Mouse (Mus musculus) heart, adult 8-10 months (tissue): Measurements from ENCODE around the gene Ninj2. TPM values are rescaled to one million over a fixed set of nuclear protein-coding genes. Genes with fewer than 3 reads are reported as not detected.

Experiments
- DNase-seq: peaks from one replicate; pipeline ENCODE4 v3.0.0; 2022; ENCODE audit warnings: low spot score
- total RNA-seq, 4 experiments: library from RNA; stranded (reverse); gene quantifications; 2 replicates each; pipeline ENCODE4 v1.2.4; 2022

The Ninj2 gene
- total RNA-seq, 4 experiments from 2014 or later: not detected

DNA sequence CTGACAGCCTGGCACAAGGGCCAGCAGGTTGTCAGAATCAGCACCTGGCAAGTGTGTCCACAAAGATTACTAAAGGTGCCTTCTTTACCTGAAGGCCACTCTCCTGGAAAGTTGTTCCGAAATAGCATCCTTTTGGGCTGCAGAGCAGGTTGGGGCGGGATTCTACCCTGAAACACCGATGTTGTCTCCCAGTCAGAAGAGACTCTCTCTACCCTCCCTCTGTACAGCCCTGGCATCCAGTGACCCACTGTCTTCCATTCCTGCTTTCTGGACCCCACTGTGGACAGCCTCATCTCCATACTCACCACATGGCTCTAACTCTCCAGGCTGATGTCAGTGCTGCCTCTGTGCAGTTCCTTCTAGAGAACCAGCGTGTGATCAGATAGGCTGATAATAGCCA is 82.5 kb downstream of the Ninj2 start:
- no peak for DNase-seq

- no peak for DNase-seq
Measured at GRCm38 (mm10) chr6:120179044-120179755, 86.0 kb downstream of the Ninj2 start.

DNA sequence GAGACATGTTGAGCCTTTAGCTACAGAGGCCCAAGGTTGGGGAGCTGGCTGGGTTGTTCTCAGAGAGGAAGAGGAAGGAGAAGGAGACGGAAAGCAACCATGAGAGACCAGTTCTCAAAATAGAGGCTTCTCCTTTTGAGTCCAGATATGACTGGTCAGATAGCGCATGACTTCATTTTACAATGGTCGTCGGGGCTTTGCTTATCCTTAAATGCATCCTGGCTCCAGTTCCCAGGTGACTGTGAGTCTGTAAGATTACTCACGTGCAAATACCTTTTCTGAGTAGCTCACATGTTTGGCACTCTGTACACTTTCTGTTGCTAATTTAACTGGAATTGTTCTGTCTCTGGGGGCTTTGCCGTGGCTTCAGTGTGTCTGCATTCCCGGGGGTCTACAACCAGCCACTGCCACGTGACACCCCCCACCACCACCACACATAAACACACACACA is 86.6 kb downstream of the Ninj2 start:
- DNase-seq: no peak

- DNase-seq: no peak
Measured at GRCm38 (mm10) chr6:120180492-120180891, 87.3 kb downstream of the Ninj2 start.

GRCm38 (mm10) chr6:120182160-120182559 is 89.0 kb downstream of the Ninj2 start:
- DNase-seq: peak; percentile 55

DNA sequence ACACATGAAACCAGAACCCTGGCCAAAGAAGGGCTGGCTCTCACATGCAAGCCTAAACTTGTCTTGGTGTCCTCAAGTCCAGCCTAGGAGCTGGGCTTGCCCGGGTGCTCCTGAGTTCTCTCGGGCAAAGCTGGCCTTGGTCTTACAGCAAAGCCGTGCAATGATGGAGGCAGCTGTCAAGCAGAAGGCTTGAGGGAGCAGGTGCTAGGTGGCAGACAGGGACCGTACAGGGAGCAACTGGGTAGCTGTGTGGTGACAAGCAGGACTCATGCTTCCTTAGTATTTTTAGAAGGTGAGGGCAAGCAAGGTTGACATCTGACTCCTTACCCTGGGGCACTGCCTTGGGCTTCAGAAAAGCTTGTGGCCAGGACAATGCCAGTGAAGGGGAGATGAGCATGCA is 90.6 kb downstream of the Ninj2 start:
- no peak for DNase-seq

- DNase-seq: no peak
Measured at GRCm38 (mm10) chr6:120185012-120185730, 92.0 kb downstream of the Ninj2 start.

DNA sequence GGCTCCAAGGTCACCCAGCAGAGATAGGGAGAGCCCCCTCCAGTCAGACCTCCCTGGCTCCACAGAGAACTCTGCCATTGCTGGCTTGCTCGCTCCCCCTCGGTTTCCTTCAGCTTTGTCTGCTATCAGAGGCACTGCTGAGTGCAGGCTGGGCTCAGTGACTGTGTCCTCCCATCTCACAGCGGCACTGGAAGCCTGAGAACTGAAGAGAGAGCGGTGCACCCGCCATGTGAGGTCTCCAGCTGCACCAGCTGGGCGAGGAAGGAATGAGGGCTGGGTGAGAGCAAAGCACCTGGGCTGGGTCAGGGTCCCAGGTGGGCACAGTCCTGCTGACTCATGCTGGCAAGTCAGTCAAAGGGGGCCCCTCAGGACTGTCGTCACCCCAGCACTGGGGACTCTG is 92.6 kb downstream of the Ninj2 start:
- DNase-seq: no peak

GRCm38 (mm10) chr6:120186594-120186993 is 93.4 kb downstream of the Ninj2 start:
- DNase-seq: no peak

- DNase-seq: no peak
Measured at GRCm38 (mm10) chr6:120187587-120188176, 94.5 kb downstream of the Ninj2 start.

GRCm38 (mm10) chr6:120188376-120189235 is 95.5 kb downstream of the Ninj2 start:
- DNase-seq: peak; percentile 53

DNA sequence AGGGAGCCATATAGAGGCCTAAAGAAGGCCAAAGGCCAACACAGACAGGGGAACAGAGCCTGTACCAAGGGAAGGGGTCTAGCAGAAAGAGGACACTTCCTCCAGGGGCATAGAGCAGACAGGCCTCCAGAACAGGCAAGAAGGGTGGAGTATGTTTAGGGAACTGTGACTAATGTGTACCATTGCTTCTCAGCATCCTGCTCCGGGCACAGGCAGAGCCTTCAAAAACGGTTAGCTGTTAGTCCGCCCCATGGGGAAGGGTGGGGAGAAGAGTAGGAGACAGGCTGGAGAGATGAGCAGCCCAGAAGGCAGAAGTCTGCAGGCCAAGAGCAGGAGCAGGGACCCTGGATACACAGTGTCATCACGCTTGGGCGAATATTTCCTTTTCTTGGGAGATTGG is 96.1 kb downstream of the Ninj2 start:
- no peak for DNase-seq

- no peak for DNase-seq
Measured at GRCm38 (mm10) chr6:120190365-120190764, 97.2 kb downstream of the Ninj2 start.

- peak; percentile 61 for DNase-seq
Measured at GRCm38 (mm10) chr6:120190912-120191311, 97.8 kb downstream of the Ninj2 start.

DNA sequence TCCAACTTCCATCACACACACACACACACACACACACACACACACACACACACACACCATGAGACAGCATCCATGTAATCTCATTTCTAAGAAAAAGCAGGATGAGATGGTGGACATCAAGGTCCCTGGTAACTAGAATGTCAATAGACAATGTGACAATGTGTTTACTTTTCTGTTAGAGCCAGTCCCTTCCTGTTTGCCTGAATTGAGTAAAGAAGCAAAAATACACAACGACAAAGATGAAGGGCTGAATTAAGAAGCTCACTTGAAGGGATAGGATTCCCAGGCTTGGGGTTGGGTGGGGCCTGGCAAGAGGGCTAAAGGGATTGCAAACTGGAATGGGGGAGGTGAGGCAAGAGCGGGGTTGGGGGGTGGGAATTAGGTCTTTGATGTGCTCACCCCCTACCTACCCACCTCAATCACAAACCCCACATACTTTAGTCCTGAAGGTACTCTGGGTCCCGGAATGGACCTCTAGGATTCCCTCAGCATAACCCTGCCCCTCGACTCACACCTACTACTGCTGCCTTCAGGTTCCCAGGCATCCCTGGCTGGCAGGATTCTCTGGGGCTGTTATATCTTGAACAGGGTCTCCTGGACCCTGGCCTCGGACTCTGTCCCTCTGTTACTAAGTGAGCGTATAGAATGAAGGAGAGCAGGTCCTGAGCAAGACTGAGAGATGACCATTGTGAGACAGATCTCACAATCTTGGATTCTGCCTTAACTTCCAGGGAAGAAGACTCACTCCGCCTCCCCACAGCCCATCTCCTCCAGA is 98.4 kb downstream of the Ninj2 start:
- DNase-seq: no peak

DNA sequence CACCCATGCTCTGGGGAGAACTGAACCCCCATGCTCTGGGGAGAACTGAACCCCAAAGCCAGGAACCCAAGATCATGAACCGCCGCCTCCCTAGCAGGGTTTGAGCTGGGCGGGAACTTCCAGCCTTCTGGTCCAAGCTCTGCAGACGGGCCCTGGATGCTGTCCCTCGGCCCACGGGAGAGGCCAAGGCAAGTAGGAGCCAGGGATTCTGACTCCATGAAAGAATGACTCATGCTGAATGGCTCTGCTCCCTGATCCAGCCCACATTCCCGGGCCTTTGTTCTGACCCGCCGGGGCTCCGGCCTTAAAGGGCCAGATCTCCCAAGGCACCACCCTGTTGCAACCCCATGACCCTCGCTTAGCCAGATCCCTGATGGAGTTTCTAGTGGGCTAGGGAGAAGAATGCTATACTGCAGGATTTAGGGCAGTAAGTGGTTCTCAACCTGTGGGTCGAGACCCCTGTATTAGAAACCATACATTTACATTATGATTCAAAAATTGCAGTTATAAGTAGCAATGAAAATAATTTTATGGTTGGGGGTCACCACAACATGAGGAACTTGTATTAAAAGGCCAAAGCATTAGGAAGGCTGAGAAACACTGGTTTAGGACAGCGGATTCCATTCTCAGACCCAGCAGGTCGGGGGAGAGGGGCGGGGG is 99.2 kb downstream of the Ninj2 start:
- peak; percentile 93 for DNase-seq

- DNase-seq: peak; percentile 88
Measured at GRCm38 (mm10) chr6:120193174-120193573, 100.0 kb downstream of the Ninj2 start.

- DNase-seq: no peak
Measured at GRCm38 (mm10) chr6:120193793-120194192, 100.6 kb downstream of the Ninj2 start.

- no peak for DNase-seq
Measured at GRCm38 (mm10) chr6:120194305-120194704, 101.2 kb downstream of the Ninj2 start.

DNA sequence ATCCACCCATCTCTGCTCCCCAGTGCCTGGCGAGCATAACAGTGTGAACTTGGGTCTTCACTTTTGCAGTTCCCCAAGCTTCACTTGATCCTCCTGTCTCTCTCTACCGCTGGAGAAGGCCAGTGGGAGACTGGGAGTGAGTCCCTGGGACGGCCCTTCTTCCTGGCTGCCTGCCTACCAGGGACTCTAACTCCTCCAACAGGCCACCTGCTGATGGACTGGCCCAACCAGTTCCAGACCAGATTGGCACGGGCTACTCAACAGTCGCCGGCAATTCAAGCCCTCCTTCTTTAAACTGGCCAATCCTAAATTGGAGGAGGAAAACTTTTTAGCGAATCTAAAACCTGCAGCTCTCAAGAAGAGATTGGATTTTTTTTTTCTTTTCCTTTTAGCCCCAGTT is 101.8 kb downstream of the Ninj2 start:
- DNase-seq: no peak
